Mouse (Mus musculus) intestine, embryonic 14.5 days (tissue): ENCODE results near the gene Rab5a. TPM values are rescaled to one million over a fixed set of nuclear protein-coding genes. Genes with fewer than 3 reads are reported as not detected.

Experiments
- ATAC-seq: fragments of 200-750 bp; cut with Nextera tagmentation; replicated peaks from 2 replicates; pipeline ENCODE4 v1.8.0; 2017; ENCODE audit warnings: low read depth, moderate number of reproducible peaks, moderate TSS enrichment, moderate library complexity; ENCODE audit not compliant: low FRiP score, low TSS enrichment
- DNase-seq: peaks from one replicate; pipeline ENCODE4 v3.0.0-alpha.2; 2018; ENCODE audit warnings: low spot score
- H3K27ac ChIP-seq: fragments of 300-500 bp; sonication (generic); 2 replicates; pipeline ENCODE4 v1.5.1; 2014; ENCODE audit warnings: low read depth, mild to moderate bottlenecking, control low read depth
- H3K27me3 ChIP-seq: fragments of 300-500 bp; sonication (generic); replicated peaks from 2 replicates; pipeline ENCODE4 v1.6.1; 2014; ENCODE audit warnings: low read length, control low read depth; ENCODE audit not compliant: control insufficient read depth, insufficient read depth
- H3K36me3 ChIP-seq: fragments of 300-500 bp; sonication (generic); 2 replicates; pipeline ENCODE4 v1.6.1; 2014; ENCODE audit warnings: low read length, control low read depth; ENCODE audit not compliant: control insufficient read depth, insufficient read depth
- H3K4me1 ChIP-seq: fragments of 300-500 bp; sonication (generic); replicated peaks from 2 replicates; pipeline ENCODE4 v1.6.1; 2014; ENCODE audit warnings: low read length, control low read depth, mixed read lengths; ENCODE audit not compliant: control insufficient read depth, insufficient read depth
- H3K4me2 ChIP-seq: fragments of 300-500 bp; sonication (generic); 2 replicates; pipeline ENCODE4 v1.6.1; 2014; ENCODE audit warnings: low read length
- H3K4me3 ChIP-seq: fragments of 300-500 bp; sonication (generic); 2 replicates; pipeline ENCODE4 v1.5.1; 2014; ENCODE audit warnings: low read depth, low read length, control low read depth, mixed read lengths
- H3K9ac ChIP-seq: fragments of 300-500 bp; sonication (generic); 2 replicates; pipeline ENCODE4 v1.6.1; 2014; ENCODE audit warnings: mild to moderate bottlenecking, low read length
- H3K9me3 ChIP-seq: fragments of 300-500 bp; sonication (generic); 2 replicates; pipeline ENCODE4 v1.6.1; 2016; ENCODE audit warnings: low read length, control low read depth; ENCODE audit not compliant: control insufficient read depth
- WGBS: fragments of 180-500 bp; shearing (Covaris S2); extraction: QIAGEN DNeasy Blood & Tissue Kit; methylation state at CpG from one replicate; pipeline ENCODE4 v1.1.7; 2014; 5-methylcytosine and 5-hydroxymethylcytosine counted together
- polyA plus RNA-seq: library from polyadenylated mRNA; unstranded; fragments of >200 nt; fragmentation: Nextera tagmentation; extraction: Ambion mirVana; gene quantifications from 2 replicates; pipeline ENCODE4 v1.2.1, GENCODE M21; 2014

Gene Rab5a
- 74.2 and 81.2 TPM in 2 replicates for polyA plus RNA-seq

- Histone ChIP-seq H3K36me3 (peaks cover 4% of the 10 kb centered on the region), H3K9me3 (no peaks in the 10 kb centered on the region), H3K4me2 (peak within 1 kb of the TSS; percentile 90), H3K9ac (peak within 1 kb of the TSS; percentile 95), H3K27ac (peak within 1 kb of the TSS; percentile 99), H3K4me1 (peaks cover 15% of the 10 kb centered on the region), H3K4me3 (peak within 1 kb of the TSS; percentile 83), H3K27me3 (no peaks in the 10 kb centered on the region)
- DNase-seq: peak; percentile 98
- peak; percentile 98 for ATAC-seq
- under 1% methylated on average over 74 of the region's 82 CpGs for WGBS
Observed at GRCm38 (mm10) chr17:53478858-53479603, at the start of gene Rab5a. TSS of gene Rab5a (plus strand) at chr17:53479234.

- H3K27ac ChIP-seq: no peak overlapping the region
- no peaks in the 10 kb centered on the region for H3K9me3 ChIP-seq
- no peak overlapping the region for H3K9ac ChIP-seq
- WGBS: 82% methylated on average over 2 of the region's 2 CpGs
- no peaks in the 10 kb centered on the region for H3K27me3 ChIP-seq
- H3K4me3 ChIP-seq: no peak overlapping the region
- no peaks in the 10 kb centered on the region for H3K4me1 ChIP-seq
- H3K36me3 ChIP-seq: no peaks in the 10 kb centered on the region
- ATAC-seq: no peak
- DNase-seq: no peak
- no peak overlapping the region for H3K4me2 ChIP-seq
Observed at GRCm38 (mm10) chr17:53456152-53456551, 22.9 kb upstream of the Rab5a start.

GRCm38 (mm10) chr17:53456742-53457141, 22.3 kb upstream of the Rab5a start:
- Histone ChIP-seq H3K4me2 (no peak overlapping the region), H3K9ac (no peak overlapping the region), H3K27me3 (no peaks in the 10 kb centered on the region), H3K36me3 (no peaks in the 10 kb centered on the region), H3K9me3 (no peaks in the 10 kb centered on the region), H3K4me3 (no peak overlapping the region), H3K4me1 (no peaks in the 10 kb centered on the region), H3K27ac (no peak overlapping the region)
- ATAC-seq (no peak), DNase-seq (no peak)
- 87% methylated on average over 1 of the region's 1 CpGs for WGBS

- Histone ChIP-seq H3K36me3 (no peaks in the 10 kb centered on the region), H3K27ac (peak within 1 kb of the TSS; percentile 59; the same call in 1 of the 2 replicates), H3K9ac (peak within 1 kb of the TSS; percentile 48), H3K27me3 (no peaks in the 10 kb centered on the region), H3K9me3 (no peaks in the 10 kb centered on the region), H3K4me1 (no peaks in the 10 kb centered on the region), H3K4me3 (peak within 1 kb of the TSS; percentile 38), H3K4me2 (peak within 1 kb of the TSS; percentile 71)
- WGBS: 24% methylated on average over 26 of the region's 26 CpGs
- DNase-seq (peak; percentile 92), ATAC-seq (peak; percentile 98)
Observed at GRCm38 (mm10) chr17:53462603-53463495, 16.2 kb upstream of the Rab5a start, which contains the start of gene Efhb. TSS of gene Efhb (minus strand) at chr17:53463321.

GRCm38 (mm10) chr17:53463496-53463840, 15.6 kb upstream of the Rab5a start:
- DNase-seq (peak; percentile 53), ATAC-seq (peak; percentile 61; the same call in 1 of the 2 replicates)
- H3K36me3 ChIP-seq: no peaks in the 10 kb centered on the region
- H3K9ac ChIP-seq: peak overlapping the region; percentile 48
- H3K27ac ChIP-seq: no peak overlapping the region
- H3K4me2 ChIP-seq: peak overlapping the region; percentile 71
- no peaks in the 10 kb centered on the region for H3K27me3 ChIP-seq
- WGBS: 10% methylated on average over 8 of the region's 9 CpGs
- H3K9me3 ChIP-seq: no peaks in the 10 kb centered on the region
- H3K4me1 ChIP-seq: no peaks in the 10 kb centered on the region
- peak overlapping the region; percentile 38 for H3K4me3 ChIP-seq

GRCm38 (mm10) chr17:53465569-53465968, 13.5 kb upstream of the Rab5a start:
- Histone ChIP-seq H3K4me3 (no peak overlapping the region), H3K27ac (no peak overlapping the region), H3K27me3 (no peaks in the 10 kb centered on the region), H3K36me3 (no peaks in the 10 kb centered on the region), H3K9ac (no peak overlapping the region), H3K9me3 (no peaks in the 10 kb centered on the region), H3K4me1 (no peaks in the 10 kb centered on the region), H3K4me2 (no peak overlapping the region)
- DNase-seq (no peak), ATAC-seq (no peak)
- WGBS: 60% methylated on average over 4 of the region's 4 CpGs

GRCm38 (mm10) chr17:53468697-53469096, 10.3 kb upstream of the Rab5a start:
- no peak for DNase-seq
- Histone ChIP-seq H3K4me2 (no peak overlapping the region), H3K9me3 (no peaks in the 10 kb centered on the region), H3K9ac (no peak overlapping the region), H3K4me3 (no peak overlapping the region), H3K36me3 (no peaks in the 10 kb centered on the region), H3K27ac (no peak overlapping the region), H3K27me3 (no peaks in the 10 kb centered on the region), H3K4me1 (no peaks in the 10 kb centered on the region)
- ATAC-seq: no peak

GRCm38 (mm10) chr17:53478066-53478857, 772 bp upstream of the Rab5a start:
- DNase-seq: peak; percentile 54
- 2% methylated on average over 15 of the region's 15 CpGs for WGBS

More at GRCm38 (mm10) chr17:53478066-53478857, 772 bp upstream of the Rab5a start:
- peak overlapping the region; percentile 78 for H3K9ac ChIP-seq
- no peaks in the 10 kb centered on the region for H3K27me3 ChIP-seq
- H3K36me3 ChIP-seq: no peaks in the 10 kb centered on the region
- peak overlapping the region; percentile 62 for H3K4me2 ChIP-seq
- no peaks in the 10 kb centered on the region for H3K9me3 ChIP-seq
- ATAC-seq: no peak; the same call in 1 of the 2 replicates
- peak overlapping the region; percentile 99 for H3K27ac ChIP-seq
- peak overlapping the region; percentile 83 for H3K4me3 ChIP-seq
- H3K4me1 ChIP-seq: peaks cover 15% of the 10 kb centered on the region
